Mouse (Mus musculus) liver, postnatal 0 days (tissue): ENCODE measurements around the gene Fto. TPM values are rescaled to one million over a fixed set of nuclear protein-coding genes. Genes with fewer than 3 reads are reported as not detected.

Experiments
- ATAC-seq: fragments of 200-750 bp; cut with Nextera tagmentation; 2 replicates; pipeline ENCODE4 v1.8.0; 2017; ENCODE audit warnings: mild to moderate bottlenecking, moderate library complexity
- DNase-seq: peaks from one replicate; pipeline ENCODE4 v3.0.0-alpha.2; 2016
- H3K27ac ChIP-seq: fragments of 300-500 bp; sonication (generic); 2 replicates; pipeline ENCODE4 v1.5.1; 2014; ENCODE audit warnings: antibody characterized with exemption, moderate library complexity, mild to moderate bottlenecking, low read depth
- H3K27me3 ChIP-seq: fragments of 300-500 bp; sonication (generic); 2 replicates; pipeline ENCODE4 v1.6.1; 2014; ENCODE audit warnings: low read length, control low read depth, mixed read lengths; ENCODE audit not compliant: insufficient read depth
- H3K36me3 ChIP-seq: fragments of 300-500 bp; sonication (generic); replicated peaks from 2 replicates; pipeline ENCODE4 v1.6.1; 2014; ENCODE audit warnings: mild to moderate bottlenecking, control low read depth, low read length, moderate library complexity, mixed read lengths; ENCODE audit not compliant: insufficient read depth
- H3K4me1 ChIP-seq: fragments of 300-500 bp; sonication (generic); 2 replicates; pipeline ENCODE4 v1.6.1; 2014; ENCODE audit warnings: antibody characterized with exemption, mild to moderate bottlenecking, control low read depth; ENCODE audit not compliant: insufficient read depth
- H3K4me2 ChIP-seq: fragments of 300-500 bp; sonication (generic); 2 replicates; pipeline ENCODE4 v1.6.1; 2014; ENCODE audit warnings: low read depth, mild to moderate bottlenecking, low read length, moderate library complexity, mixed read lengths
- H3K4me3 ChIP-seq: fragments of 300-500 bp; sonication (generic); 2 replicates; pipeline ENCODE4 v1.5.1; 2014; ENCODE audit warnings: low read depth, low read length
- H3K9ac ChIP-seq: fragments of 300-500 bp; sonication (generic); replicated peaks from 2 replicates; pipeline ENCODE4 v1.6.1; 2014; ENCODE audit warnings: mild to moderate bottlenecking, moderate library complexity
- H3K9me3 ChIP-seq: fragments of 300-500 bp; sonication (generic); 2 replicates; pipeline ENCODE4 v1.6.1; 2016; ENCODE audit warnings: mild to moderate bottlenecking, control low read depth, low read length, mixed read lengths
- CTCF ChIP-seq: sonication (generic); IDR thresholded peaks from 2 replicates; pipeline ENCODE4 v1.5.1; 2016; ENCODE audit warnings: antibody characterized with exemption, low read depth
- EP300 ChIP-seq: IDR thresholded peaks from 2 replicates; pipeline ENCODE4 v1.6.1; 2016; ENCODE audit warnings: antibody characterized with exemption, low read depth, mild to moderate bottlenecking
- WGBS: fragments of 180-500 bp; shearing (Covaris S2); extraction: QIAGEN DNeasy Blood & Tissue Kit; methylation state at CpG from one replicate; pipeline ENCODE4 v1.1.7; 2014; ENCODE audit not compliant: insufficient replicate concordance; 5-methylcytosine and 5-hydroxymethylcytosine counted together
- polyA plus RNA-seq: library from polyadenylated mRNA; unstranded; fragments of >200 nt; fragmentation: Nextera tagmentation; extraction: Ambion mirVana; gene quantifications from 2 replicates; pipeline ENCODE4 v1.2.1, GENCODE M21; 2015

Fto gene
- polyA plus RNA-seq, 1 experiment from 2014 or later, result 10.8 TPM

- Histone ChIP-seq H3K27me3 (no peaks in the 10 kb centered on the region), H3K9ac (no peak overlapping the region), H3K4me2 (no peak overlapping the region), H3K27ac (no peak overlapping the region), H3K4me1 (no peaks in the 10 kb centered on the region), H3K4me3 (no peak overlapping the region), H3K36me3 (0 out of 2 replicates have a peak, but pooled peaks cover 4% of the 10 kb centered on the region), H3K9me3 (no peaks in the 10 kb centered on the region; the same call in 1 of the 2 replicates)
- WGBS, result 81% methylated on average over 5 of the region's 5 CpGs
- TF ChIP-seq EP300, result no peak
- no peak for TF ChIP-seq CTCF
- DNase-seq (no peak), ATAC-seq (no peak)
These were observed 35.3 kb upstream of the Fto start for GRCm38 (mm10) chr8:91278060-91278459.

- Histone ChIP-seq H3K4me1 (no peaks in the 10 kb centered on the region), H3K4me3 (no peak overlapping the region), H3K36me3 (no peaks in the 10 kb centered on the region), H3K9me3 (no peaks in the 10 kb centered on the region; the same call in 1 of the 2 replicates), H3K9ac (no peak overlapping the region), H3K27me3 (no peaks in the 10 kb centered on the region), H3K4me2 (no peak overlapping the region), H3K27ac (no peak overlapping the region)
- DNase-seq, result no peak
- no peak for ATAC-seq
- no peak for TF ChIP-seq CTCF
- TF ChIP-seq EP300, result no peak
- 83% methylated on average over 11 of the region's 11 CpGs for WGBS
These were observed 32.7 kb upstream of the Fto start for GRCm38 (mm10) chr8:91280467-91281212.

- H3K4me2 ChIP-seq, result no peak overlapping the region
- no peaks in the 10 kb centered on the region for H3K4me1 ChIP-seq
- TF ChIP-seq CTCF (no peak), EP300 (no peak)
- no peak for DNase-seq
- no peak overlapping the region for H3K9ac ChIP-seq
- no peaks in the 10 kb centered on the region for H3K9me3 ChIP-seq
- H3K4me3 ChIP-seq, result no peak overlapping the region
- ATAC-seq, result no peak
- H3K27ac ChIP-seq, result no peak overlapping the region
- H3K27me3 ChIP-seq, result no peaks in the 10 kb centered on the region
- no peaks in the 10 kb centered on the region for H3K36me3 ChIP-seq
- 66% methylated on average over 8 of the region's 8 CpGs for WGBS
These were observed 31.8 kb upstream of the Fto start for GRCm38 (mm10) chr8:91281545-91281944.

- Histone ChIP-seq H3K36me3 (no peaks in the 10 kb centered on the region), H3K27ac (no peak overlapping the region), H3K27me3 (no peaks in the 10 kb centered on the region), H3K4me2 (no peak overlapping the region), H3K9me3 (no peaks in the 10 kb centered on the region), H3K9ac (no peak overlapping the region), H3K4me3 (no peak overlapping the region), H3K4me1 (no peaks in the 10 kb centered on the region)
- 71% methylated on average over 5 of the region's 5 CpGs for WGBS
- no peak for DNase-seq
- ATAC-seq, result no peak
- TF ChIP-seq CTCF (no peak), EP300 (no peak)
These were observed 30.7 kb upstream of the Fto start for GRCm38 (mm10) chr8:91282655-91283054.

- WGBS, result 72% methylated on average over 1 of the region's 1 CpGs
- no peak for DNase-seq
- Histone ChIP-seq H3K36me3 (no peaks in the 10 kb centered on the region), H3K4me1 (no peaks in the 10 kb centered on the region), H3K9me3 (no peaks in the 10 kb centered on the region), H3K9ac (no peak overlapping the region), H3K4me2 (no peak overlapping the region), H3K27me3 (no peaks in the 10 kb centered on the region), H3K4me3 (no peak overlapping the region), H3K27ac (no peak overlapping the region)
- no peak for TF ChIP-seq EP300
- TF ChIP-seq CTCF, result no peak
- ATAC-seq, result no peak
These were observed 29.5 kb upstream of the Fto start for GRCm38 (mm10) chr8:91283815-91284214.

- H3K4me2 ChIP-seq, result no peak overlapping the region
- no peaks in the 10 kb centered on the region for H3K4me1 ChIP-seq
- TF ChIP-seq EP300 (no peak), CTCF (no peak)
- no peaks in the 10 kb centered on the region for H3K9me3 ChIP-seq
- no peak overlapping the region for H3K27ac ChIP-seq
- ATAC-seq, result no peak
- no peak for DNase-seq
- 67% methylated on average over 8 of the region's 8 CpGs for WGBS
- no peak overlapping the region for H3K4me3 ChIP-seq
- no peak overlapping the region for H3K9ac ChIP-seq
- H3K27me3 ChIP-seq, result no peaks in the 10 kb centered on the region
- no peaks in the 10 kb centered on the region for H3K36me3 ChIP-seq
These were observed 27.1 kb upstream of the Fto start for GRCm38 (mm10) chr8:91286237-91286636.

- Histone ChIP-seq H3K4me2 (no peak overlapping the region), H3K27me3 (no peaks in the 10 kb centered on the region), H3K4me1 (no peaks in the 10 kb centered on the region), H3K9ac (no peak overlapping the region), H3K36me3 (no peaks in the 10 kb centered on the region), H3K27ac (no peak overlapping the region), H3K9me3 (no peaks in the 10 kb centered on the region), H3K4me3 (no peak overlapping the region)
- ATAC-seq (no peak), DNase-seq (no peak)
- TF ChIP-seq CTCF (no peak), EP300 (no peak)
- WGBS, result 84% methylated on average over 4 of the region's 4 CpGs
These were observed 22.7 kb upstream of the Fto start for GRCm38 (mm10) chr8:91290576-91290975.
